Mouse (Mus musculus) CH12.LX (cell line): Measurements from ENCODE around the gene Srrm4. TPM values are rescaled to one million over a fixed set of nuclear protein-coding genes. Genes with fewer than 3 reads are reported as not detected.

Experiments
- DNase-seq: peaks from one replicate; pipeline ENCODE4 v3.0.0-alpha.2; 2013; ENCODE audit errors: extremely low read depth
- H3K27ac ChIP-seq: 2 replicates; pipeline ENCODE4 v1.5.1; 2012; ENCODE audit warnings: low read depth, mild to moderate bottlenecking, control low read depth, moderate library complexity; ENCODE audit not compliant: insufficient read depth
- H3K27me3 ChIP-seq: replicated peaks from 2 replicates; pipeline ENCODE3; 2012; ENCODE audit warnings: inconsistent platforms
- H3K36me3 ChIP-seq, 2 experiments: replicated peaks in 1 of 2; 2 replicates each; pipeline versions ENCODE3 to v1.6.1; 2012; ENCODE audit warnings: inconsistent platforms in 1 of 2, low read length in 1 of 2, mild to moderate bottlenecking in 1 of 2, mixed read lengths in 1 of 2, moderate library complexity in 1 of 2; ENCODE audit not compliant: control insufficient read depth in 1 of 2, insufficient read depth in 1 of 2
- H3K4me1 ChIP-seq, 2 experiments: 2 replicates each; pipeline ENCODE4 v1.6.1; 2012; ENCODE audit warnings: inconsistent platforms in 1 of 2, moderate library complexity in 1 of 2; ENCODE audit not compliant: insufficient read depth in 2 of 2, control insufficient read depth in 1 of 2
- H3K4me2 ChIP-seq: 2 replicates; pipeline ENCODE4 v1.6.1; 2012; ENCODE audit warnings: low read depth, mild to moderate bottlenecking, control low read depth; ENCODE audit not compliant: poor library complexity, insufficient read depth, severe bottlenecking
- H3K4me3 ChIP-seq, 3 experiments: fragments of 150-350 bp in 1 of 3; sonication (generic) in 1 of 3; replicated peaks in 1 of 3; 2 replicates each; pipeline versions ENCODE3 to v1.5.1; 2011 to 2012; ENCODE audit warnings: low read depth in 2 of 3, low read length in 2 of 3, mild to moderate bottlenecking in 2 of 3, moderate library complexity in 2 of 3, control low read depth in 1 of 3, improper control_type of control experiment in 1 of 3, inconsistent platforms in 1 of 3, mixed read lengths in 1 of 3; ENCODE audit not compliant: poor library complexity in 1 of 3
- H3K79me2 ChIP-seq: replicated peaks from 2 replicates; pipeline ENCODE4 v1.6.1; 2012; ENCODE audit warnings: mild to moderate bottlenecking, moderate library complexity; ENCODE audit not compliant: control insufficient read depth, poor library complexity, insufficient read depth, severe bottlenecking; ENCODE audit errors: extremely low read depth
- H3K9ac ChIP-seq: 2 replicates; pipeline ENCODE4 v1.6.1; 2012; ENCODE audit warnings: low read depth, mild to moderate bottlenecking, control low read depth, moderate library complexity; ENCODE audit not compliant: insufficient read depth
- H3K9me3 ChIP-seq: replicated peaks from 2 replicates; pipeline ENCODE3; 2012; ENCODE audit warnings: low read length, inconsistent platforms, mixed read lengths
- E2F4 ChIP-seq: IDR thresholded peaks from 2 replicates; pipeline ENCODE4 v1.6.1; 2011; ENCODE audit warnings: low read depth, low read length, improper control_type of control experiment; ENCODE audit not compliant: insufficient replicate concordance
- HCFC1 ChIP-seq: IDR thresholded peaks from 2 replicates; pipeline ENCODE4 v1.6.1; 2012; ENCODE audit warnings: low read depth, mild to moderate bottlenecking, inconsistent platforms, low read length, improper control_type of control experiment
- IRF4 ChIP-seq: IDR thresholded peaks from 2 replicates; pipeline ENCODE4 v1.6.1; 2014; ENCODE audit warnings: low read depth, mild to moderate bottlenecking, inconsistent platforms, low read length, improper control_type of control experiment
- JUND ChIP-seq: conservative IDR thresholded peaks from 2 replicates; pipeline ENCODE4 v1.6.1; 2011; ENCODE audit warnings: low read depth, low read length, improper control_type of control experiment
- MAFK ChIP-seq: IDR thresholded peaks from 2 replicates; pipeline ENCODE4 v1.6.1; 2011; ENCODE audit warnings: low read length, improper control_type of control experiment; ENCODE audit not compliant: insufficient replicate concordance
- MAZ ChIP-seq: IDR thresholded peaks from 2 replicates; pipeline ENCODE4 v1.6.1; 2012; ENCODE audit warnings: low read depth, mild to moderate bottlenecking, inconsistent platforms, low read length, improper control_type of control experiment, moderate library complexity
- MEF2A ChIP-seq: IDR thresholded peaks from 2 replicates; pipeline ENCODE4 v1.6.1; 2014; ENCODE audit warnings: low read depth, mild to moderate bottlenecking, inconsistent platforms, low read length, improper control_type of control experiment, borderline replicate concordance
- NRF1 ChIP-seq: IDR thresholded peaks from 2 replicates; pipeline ENCODE4 v1.6.1; 2014; ENCODE audit warnings: low read depth, mild to moderate bottlenecking, inconsistent platforms, low read length, improper control_type of control experiment, moderate library complexity
- PAX5 ChIP-seq: IDR thresholded peaks from 2 replicates; pipeline ENCODE4 v1.6.1; 2012; ENCODE audit warnings: low read length, inconsistent platforms, mixed read lengths
- POLR2A ChIP-seq: IDR thresholded peaks from 2 replicates; pipeline ENCODE4 v1.6.1; 2011; ENCODE audit warnings: low read depth, mild to moderate bottlenecking, improper control_type of control experiment, low read length
- POLR2AphosphoS2 ChIP-seq: IDR thresholded peaks from 2 replicates; pipeline ENCODE4 v1.6.1; 2011; ENCODE audit warnings: low read depth, low read length, improper control_type of control experiment
- TBP ChIP-seq: conservative IDR thresholded peaks from 2 replicates; pipeline ENCODE4 v1.6.1; 2011; ENCODE audit warnings: low read depth, low read length, improper control_type of control experiment
- UBTF ChIP-seq: IDR thresholded peaks from 2 replicates; pipeline ENCODE4 v1.6.1; 2012; ENCODE audit warnings: low read depth, mild to moderate bottlenecking, inconsistent platforms, low read length, improper control_type of control experiment, moderate library complexity
- ZC3H11A ChIP-seq: IDR thresholded peaks from 2 replicates; pipeline ENCODE4 v1.6.1; 2012; ENCODE audit warnings: low read depth, mild to moderate bottlenecking, inconsistent platforms, low read length, improper control_type of control experiment
- ZKSCAN1 ChIP-seq: IDR thresholded peaks from 2 replicates; pipeline ENCODE4 v1.6.1; 2012; ENCODE audit warnings: low read depth, inconsistent platforms, low read length, improper control_type of control experiment, borderline replicate concordance
- ZMIZ1 ChIP-seq: IDR thresholded peaks from 2 replicates; pipeline ENCODE4 v1.6.1; 2012; ENCODE audit warnings: low read depth, mild to moderate bottlenecking, inconsistent platforms, low read length, improper control_type of control experiment
- ZNF384 ChIP-seq: IDR thresholded peaks from 2 replicates; pipeline ENCODE4 v1.6.1; 2012; ENCODE audit warnings: low read depth, low read length, improper control_type of control experiment, inconsistent platforms
- dilution Hi-C: fragments of 300-500 bp; cut with MboI; formaldehyde crosslinking; loops from 2 replicates; pipeline ENCODE4 v1.14.3; 2020; ENCODE audit warnings: low sequenced_read_pairs; ENCODE audit not compliant: extremely low pct_unique_long_range_greater_than_20kb, extremely low pct_ligation_motif_present
- in situ Hi-C: fragments of 300-500 bp; cut with MboI; formaldehyde crosslinking; loops from 3 replicates; pipeline ENCODE4 v1.14.3; 2019; ENCODE audit warnings: low sequenced_read_pairs, low pct_ligation_motif_present, low pct_unique_long_range_greater_than_20kb, mixed read lengths
- polyA plus RNA-seq: library from polyadenylated mRNA; unstranded; fragments of >175 nt; gene quantifications from 2 replicates; pipeline ENCODE4 v1.2.1, GENCODE M21; 2012; ENCODE audit warnings: low read depth; ENCODE audit not compliant: insufficient read length
- total RNA-seq, 2 experiments: library from RNA; depleted of rRNA; stranded (reverse); fragments of 300-350 nt in 1 of 2; fragments of >200 nt in 1 of 2; gene quantifications; 2 replicates each; pipeline ENCODE4 v1.2.3; 2012 to 2014

Srrm4 gene
- total and polyA plus RNA-seq, 3 experiments, result not detected

DNA sequence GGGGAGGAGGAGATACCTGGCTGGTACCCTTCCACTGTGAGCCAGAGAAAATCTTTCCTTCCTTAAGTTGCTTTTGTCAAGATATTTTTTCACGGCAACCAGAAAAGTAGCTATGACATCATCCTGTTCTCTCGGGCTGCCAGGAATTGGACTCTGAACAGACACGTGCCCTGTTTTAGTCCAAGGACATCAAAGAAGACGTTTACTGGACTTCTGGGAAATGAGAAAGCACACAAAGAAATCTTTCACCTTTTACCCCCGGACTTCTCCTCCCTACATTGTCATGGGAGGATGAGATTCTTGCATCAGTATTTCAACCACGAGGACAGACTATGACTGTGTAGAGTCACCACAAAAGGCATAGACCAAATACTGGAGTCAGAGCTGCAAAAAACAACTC lies 183.7 kb downstream of the Srrm4 start:
- no peak overlapping the region for H3K4me2 ChIP-seq
- no peak overlapping the region for H3K27ac ChIP-seq
- no peaks in the 10 kb centered on the region for H3K27me3 ChIP-seq
- no peaks in the 10 kb centered on the region for H3K36me3 ChIP-seq
- peaks cover 90% of the 10 kb centered on the region for H3K9me3 ChIP-seq
- dilution Hi-C loops, result no loop called here
- no peaks in the 10 kb centered on the region for H3K4me1 ChIP-seq
- no peak for DNase-seq
- TF ChIP-seq PAX5 (no peak), ZKSCAN1 (no peak), ZMIZ1 (no peak)
- H3K79me2 ChIP-seq, result no peaks in the 10 kb centered on the region
- H3K4me3 ChIP-seq, result no peak overlapping the region
- in situ Hi-C loops, result no loop called here
- H3K9ac ChIP-seq, result no peak overlapping the region

DNA sequence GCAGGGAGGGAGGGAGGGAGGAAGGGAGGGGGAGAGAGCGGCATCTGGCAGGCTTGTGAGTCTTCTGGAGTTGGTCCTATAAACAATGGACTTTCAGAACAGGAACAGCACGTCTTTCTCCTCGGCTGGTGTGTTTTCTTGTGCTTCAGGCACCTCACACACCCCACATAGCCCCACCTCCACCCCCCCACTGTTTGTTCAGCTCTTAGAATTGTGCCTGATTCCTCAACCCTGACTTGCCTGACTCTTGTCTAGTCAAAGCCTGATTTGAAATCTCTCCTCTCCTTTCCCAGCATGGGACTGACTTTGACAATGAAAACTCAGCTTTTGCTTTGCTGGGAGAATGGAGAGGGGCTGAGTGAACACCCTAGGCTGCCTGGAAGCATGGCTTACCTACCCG lies 184.3 kb downstream of the Srrm4 start:
- Histone ChIP-seq H3K4me3 (no peak overlapping the region), H3K9me3 (peaks cover 89% of the 10 kb centered on the region), H3K4me2 (no peak overlapping the region), H3K36me3 (no peaks in the 10 kb centered on the region), H3K9ac (no peak overlapping the region), H3K27ac (no peak overlapping the region), H3K4me1 (no peaks in the 10 kb centered on the region), H3K27me3 (no peaks in the 10 kb centered on the region), H3K79me2 (no peaks in the 10 kb centered on the region)
- dilution Hi-C loops (no loop called here), in situ Hi-C loops (no loop called here)
- no peak for TF ChIP-seq JUND
- DNase-seq, result no peak

DNA sequence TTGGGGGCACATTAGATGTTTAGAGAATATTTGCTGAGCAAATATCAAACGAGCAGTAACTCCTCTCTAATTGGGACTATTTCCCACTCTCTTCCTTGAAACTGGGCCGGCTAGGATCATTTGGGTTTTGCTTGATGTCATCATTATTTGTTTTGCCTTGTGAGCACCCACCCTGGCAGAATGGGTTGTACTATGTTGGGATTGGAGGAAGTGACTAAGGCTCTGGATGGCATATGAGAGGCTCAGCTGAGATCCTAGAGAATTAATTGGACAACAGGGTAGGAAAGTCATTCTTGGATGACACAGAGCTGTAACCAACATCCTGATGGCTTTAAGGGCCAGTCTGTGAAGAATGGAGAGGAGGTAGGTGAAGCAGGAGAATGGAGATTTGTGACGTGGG lies 185.1 kb downstream of the Srrm4 start:
- TF ChIP-seq POLR2A (no peak), POLR2AphosphoS2 (no peak), MAZ (no peak), MAFK (no peak), UBTF (no peak), ZNF384 (no peak), ZC3H11A (no peak), HCFC1 (no peak), PAX5 (no peak), TBP (no peak), NRF1 (no peak), MEF2A (no peak), E2F4 (no peak), IRF4 (no peak)
- no peak overlapping the region for H3K27ac ChIP-seq
- dilution Hi-C loops (no loop called here), in situ Hi-C loops (no loop called here)
- H3K9ac ChIP-seq, result no peak overlapping the region
- no peaks in the 10 kb centered on the region for H3K27me3 ChIP-seq
- no peak overlapping the region for H3K4me2 ChIP-seq
- H3K4me3 ChIP-seq, result no peak overlapping the region
- no peaks in the 10 kb centered on the region for H3K79me2 ChIP-seq
- peaks cover 90% of the 10 kb centered on the region for H3K9me3 ChIP-seq
- DNase-seq, result no peak
- H3K4me1 ChIP-seq, result no peaks in the 10 kb centered on the region
- no peaks in the 10 kb centered on the region for H3K36me3 ChIP-seq
